Mouse (Mus musculus): ENCODE measurements at regions not wholly inside any gene's neighbourhood (a gene's known extent, or its start where the extent isn't known, plus 50 kb on each side); places are given as distances from the start of the nearest gene placed in this dataset.

GRCm38 (mm10) chr9:47081407-47081806 lies 82.9 kb downstream of the Gm4791 start:
- TF ChIP-seq TBP (conservative IDR thresholded peaks at IDR 0.05; ENCODE audit: low read depth, low read length) (no peak), JUND (conservative IDR thresholded peaks at IDR 0.05; ENCODE audit: low read depth, low read length) (no peak), CTCF (conservative IDR thresholded peaks at IDR 0.05 in 1 of 2, IDR thresholded peaks at IDR 0.05 in 1 of 2; ENCODE audit: low read depth in 2 of 2, low read length in 2 of 2) (no peak), ELF1 (IDR thresholded peaks at IDR 0.05; ENCODE audit: low read depth, low read length) (no peak), MAFK (IDR thresholded peaks at IDR 0.05; ENCODE audit: insufficient replicate concordance, low read length) (no peak), MYC (IDR thresholded peaks at IDR 0.05; ENCODE audit: low read depth, low read length) (no peak)
- in situ Hi-C loops (cut with MboI; ENCODE audit: low pct_ligation_motif_present, low pct_unique_long_range_greater_than_20kb, low sequenced_read_pairs) (no loop called here), dilution Hi-C loops (cut with MboI; ENCODE audit: extremely low pct_ligation_motif_present, extremely low pct_unique_long_range_greater_than_20kb, low sequenced_read_pairs) (no loop called here)
- H3K9ac ChIP-seq (ENCODE audit: insufficient read depth, low read depth), result no peak overlapping the region
- H3K9me3 ChIP-seq (replicated peaks; ENCODE audit: low read length), result peaks cover 84% of the 10 kb centered on the region
- H3K4me1 ChIP-seq (ENCODE audit: control insufficient read depth in 1 of 2, insufficient read depth in 2 of 2), result no peaks in the 10 kb centered on the region
- no peak for DNase-seq (ENCODE audit: extremely low read depth)
- no peaks in the 10 kb centered on the region for H3K27me3 ChIP-seq (replicated peaks)
- H3K79me2 ChIP-seq (replicated peaks; ENCODE audit: control insufficient read depth, extremely low read depth, insufficient read depth, poor library complexity, severe bottlenecking), result no peaks in the 10 kb centered on the region
- no peak overlapping the region for H3K4me3 ChIP-seq (replicated peaks in 1 of 3; ENCODE audit: low read depth in 2 of 3, low read length in 2 of 3, poor library complexity in 1 of 3)
- no peaks in the 10 kb centered on the region for H3K36me3 ChIP-seq (replicated peaks in 1 of 2; ENCODE audit: control insufficient read depth in 1 of 2, insufficient read depth in 1 of 2, low read length in 1 of 2)
- no peak overlapping the region for H3K27ac ChIP-seq (ENCODE audit: insufficient read depth, low read depth)
- no peak overlapping the region for H3K4me2 ChIP-seq (ENCODE audit: insufficient read depth, low read depth, poor library complexity, severe bottlenecking)

- Histone ChIP-seq H3K36me3 (replicated peaks in 1 of 2; ENCODE audit: control insufficient read depth in 1 of 2, insufficient read depth in 1 of 2, low read length in 1 of 2) (no peaks in the 10 kb centered on the region), H3K79me2 (replicated peaks; ENCODE audit: control insufficient read depth, extremely low read depth, insufficient read depth, poor library complexity, severe bottlenecking) (no peaks in the 10 kb centered on the region), H3K9me3 (replicated peaks; ENCODE audit: low read length) (peaks cover 82% of the 10 kb centered on the region), H3K27ac (ENCODE audit: insufficient read depth, low read depth) (no peak overlapping the region), H3K4me1 (ENCODE audit: control insufficient read depth in 1 of 2, insufficient read depth in 2 of 2) (no peaks in the 10 kb centered on the region), H3K4me3 (replicated peaks in 1 of 3; ENCODE audit: low read depth in 2 of 3, low read length in 2 of 3, poor library complexity in 1 of 3) (no peak overlapping the region), H3K9ac (ENCODE audit: insufficient read depth, low read depth) (no peak overlapping the region), H3K4me2 (ENCODE audit: insufficient read depth, low read depth, poor library complexity, severe bottlenecking) (no peak overlapping the region), H3K27me3 (replicated peaks) (no peaks in the 10 kb centered on the region)
- TF ChIP-seq POLR2AphosphoS2 (IDR thresholded peaks at IDR 0.05; ENCODE audit: low read depth, low read length), result no peak
- no peak for TF ChIP-seq MAFK (IDR thresholded peaks at IDR 0.05; ENCODE audit: insufficient replicate concordance, low read length)
- no peak for TF ChIP-seq E2F4 (IDR thresholded peaks at IDR 0.05; ENCODE audit: insufficient replicate concordance, low read depth, low read length)
- no peak for TF ChIP-seq ZNF384 (IDR thresholded peaks at IDR 0.05; ENCODE audit: low read depth, low read length)
- TF ChIP-seq CHD1 (IDR thresholded peaks at IDR 0.05; ENCODE audit: low read depth, low read length), result no peak
- TF ChIP-seq UBTF (IDR thresholded peaks at IDR 0.05; ENCODE audit: low read depth, low read length), result no peak
- no peak for TF ChIP-seq JUND (conservative IDR thresholded peaks at IDR 0.05; ENCODE audit: low read depth, low read length)
- no peak for TF ChIP-seq TCF12 (IDR thresholded peaks at IDR 0.05; ENCODE audit: low read depth, low read length)
- no peak for TF ChIP-seq ELF1 (IDR thresholded peaks at IDR 0.05; ENCODE audit: low read depth, low read length)
- TF ChIP-seq HCFC1 (IDR thresholded peaks at IDR 0.05; ENCODE audit: low read depth, low read length), result no peak
- no peak for TF ChIP-seq MEF2A (IDR thresholded peaks at IDR 0.05; ENCODE audit: borderline replicate concordance, low read depth, low read length)
- TF ChIP-seq USF1 (IDR thresholded peaks at IDR 0.05; ENCODE audit: low read depth, low read length), result no peak
- TF ChIP-seq ZKSCAN1 (IDR thresholded peaks at IDR 0.05; ENCODE audit: borderline replicate concordance, low read depth, low read length), result no peak
- no peak for TF ChIP-seq SIN3A (IDR thresholded peaks at IDR 0.05; ENCODE audit: low read length)
- no peak for TF ChIP-seq CHD2 (IDR thresholded peaks at IDR 0.05; ENCODE audit: low read length)
- no peak for TF ChIP-seq ZMIZ1 (IDR thresholded peaks at IDR 0.05; ENCODE audit: low read depth, low read length)
- no peak for TF ChIP-seq PAX5 (IDR thresholded peaks at IDR 0.05; ENCODE audit: low read length)
- TF ChIP-seq MXI1 (IDR thresholded peaks at IDR 0.05; ENCODE audit: low read depth, low read length), result no peak
- no peak for TF ChIP-seq ETS1 (conservative IDR thresholded peaks at IDR 0.05; ENCODE audit: low read depth, low read length)
- TF ChIP-seq POLR2A (IDR thresholded peaks at IDR 0.05; ENCODE audit: low read depth, low read length), result no peak
- in situ Hi-C loops (cut with MboI; ENCODE audit: low pct_ligation_motif_present, low pct_unique_long_range_greater_than_20kb, low sequenced_read_pairs) (no loop called here), dilution Hi-C loops (cut with MboI; ENCODE audit: extremely low pct_ligation_motif_present, extremely low pct_unique_long_range_greater_than_20kb, low sequenced_read_pairs) (no loop called here)
- no peak for DNase-seq (ENCODE audit: extremely low read depth)
Observed at GRCm38 (mm10) chr9:47091796-47092195, 93.3 kb downstream of the Gm4791 start.
